Mouse (Mus musculus) neural tube, embryonic 15.5 days (tissue): ENCODE data around the gene Gm17469. TPM values are rescaled to one million over a fixed set of nuclear protein-coding genes. Genes with fewer than 3 reads are reported as not detected.
"Not testable (repeated sequence)": the region's sequence is repeated elsewhere in the genome, so short reads cannot be mapped to it uniquely, and the experiment has no call there.

Source experiments
- ATAC-seq: fragments of 200-750 bp; cut with Nextera tagmentation; 2 replicates; pipeline ENCODE4 v1.8.0; 2017; ENCODE audit warnings: mild to moderate bottlenecking, moderate TSS enrichment, moderate library complexity; ENCODE audit not compliant: low FRiP score
- H3K27ac ChIP-seq: fragments of 300-500 bp; sonication (generic); replicated peaks from 2 replicates; pipeline ENCODE4 v1.5.1; 2015; ENCODE audit warnings: mild to moderate bottlenecking, inconsistent platforms
- H3K27me3 ChIP-seq: fragments of 300-500 bp; sonication (generic); replicated peaks from 2 replicates; pipeline ENCODE4 v1.6.1; 2015; ENCODE audit warnings: inconsistent platforms
- H3K36me3 ChIP-seq: fragments of 300-500 bp; sonication (generic); 2 replicates; pipeline ENCODE4 v1.6.1; 2015; ENCODE audit warnings: inconsistent platforms
- H3K4me1 ChIP-seq: fragments of 300-500 bp; sonication (generic); 2 replicates; pipeline ENCODE4 v1.6.1; 2015; ENCODE audit warnings: inconsistent platforms
- H3K4me2 ChIP-seq: fragments of 300-500 bp; sonication (generic); 2 replicates; pipeline ENCODE4 v1.6.1; 2015; ENCODE audit warnings: inconsistent platforms, mild to moderate bottlenecking, moderate library complexity
- H3K4me3 ChIP-seq: fragments of 300-500 bp; sonication (generic); replicated peaks from 2 replicates; pipeline ENCODE4 v1.5.1; 2015; ENCODE audit warnings: mild to moderate bottlenecking, inconsistent platforms
- H3K9ac ChIP-seq: fragments of 300-500 bp; sonication (generic); replicated peaks from 2 replicates; pipeline ENCODE4 v1.6.1; 2015; ENCODE audit warnings: mild to moderate bottlenecking, inconsistent platforms
- H3K9me3 ChIP-seq: fragments of 300-500 bp; sonication (generic); replicated peaks from 2 replicates; pipeline ENCODE4 v1.6.1; 2016; ENCODE audit warnings: inconsistent platforms
- WGBS: fragments of 180-500 bp; shearing (Covaris S2); methylation state at CpG from one replicate; pipeline ENCODE4 v1.1.7; 2015; ENCODE audit warnings: mixed read lengths; 5-methylcytosine and 5-hydroxymethylcytosine counted together
- polyA plus RNA-seq: library from polyadenylated mRNA; unstranded; fragments of >200 nt; fragmentation: Nextera tagmentation; extraction: Ambion mirVana; gene quantifications from 2 replicates; pipeline ENCODE4 v1.2.1, GENCODE M21; 2015

Gene Gm17469
- polyA plus RNA-seq = not detected in 2 replicates

- WGBS = no CpG with 5 or more reads among the region's 4 CpGs
- not testable (repeated sequence) for ATAC-seq
These were observed at the start of gene Gm17469 for GRCm38 (mm10) chrX:124629593-124629992. Gene Gm17469, plus strand, starts transcription at chrX:124629893.

More at GRCm38 (mm10) chrX:124629593-124629992, at the start of gene Gm17469:
- not testable (repeated sequence) for H3K4me3 ChIP-seq, H3K4me2 ChIP-seq, H3K36me3 ChIP-seq, H3K9me3 ChIP-seq, H3K27ac ChIP-seq, H3K27me3 ChIP-seq, H3K9ac ChIP-seq, H3K4me1 ChIP-seq

Other genes starting within 250 kb of the Gm17469 start
- not detected in 2 replicates for gene Gm17584, start 129.3 kb upstream of the Gm17469 start, polyA plus RNA-seq